Comparison of ENCODE assay signal across 16 mouse cellular contexts in the genomic region with DNA sequence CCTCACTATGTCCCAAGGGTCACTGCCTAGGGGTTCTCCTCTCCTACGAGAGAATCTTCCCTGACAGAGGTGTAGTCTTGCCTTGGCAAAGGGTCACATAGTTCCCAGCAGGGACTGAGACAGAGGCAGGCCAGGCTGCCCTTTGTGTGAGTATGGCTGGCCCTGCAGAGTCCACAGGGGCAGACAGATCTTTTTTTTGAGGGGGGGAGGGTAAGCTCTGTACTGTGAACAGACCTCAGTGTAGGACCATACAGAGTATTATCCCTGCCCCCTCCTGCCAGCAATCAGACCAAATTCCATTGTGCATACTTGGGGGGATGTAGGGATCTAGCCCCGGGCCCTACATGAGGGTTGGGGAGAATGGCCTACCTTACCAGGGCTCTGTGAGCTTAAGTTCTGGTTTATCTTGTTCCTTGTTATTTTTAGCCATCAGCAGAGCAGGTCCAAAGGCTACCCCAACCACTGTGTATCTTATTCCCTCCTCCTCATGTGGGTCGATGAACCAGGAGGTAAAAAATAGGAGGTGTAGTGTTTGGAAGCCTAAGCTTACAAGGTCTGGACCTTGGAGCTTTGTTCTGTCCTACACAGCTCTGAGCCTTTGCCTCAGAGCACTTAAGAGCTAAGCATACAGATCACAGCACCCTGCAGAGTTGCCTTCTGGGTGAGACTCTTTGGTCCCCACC. TPM values are rescaled to one million over a fixed set of nuclear protein-coding genes. Genes with fewer than 3 reads are reported as not detected.
A peak's percentile ranks its signal among the peaks of the same experiment; 100 is the strongest.
DNase-seq lines count a peak whose midpoint lies in the region; ATAC-seq and TF ChIP-seq lines count a peak whose summit lies in the region.
"Had no signal": no experiment of that assay in that cellular context is flagged by ENCODE, and none has a peak within 500 bp of the region (broad histone marks: within the 10 kb centered on the region; RNA-seq: fewer than 3 reads in every experiment).

No protein-coding gene starts in this region.

- peak overlapping the region; percentile 27 for H3K27ac ChIP-seq in heart, adult 2 months
- H3K27ac ChIP-seq in kidney, adult 2 months (ENCODE audit: insufficient read depth, low read depth, low read length): no peak overlapping the region
- H3K27ac ChIP-seq in liver, embryonic 13.5 days: peak overlapping the region; percentile 77
- H3K27ac ChIP-seq in left cerebral cortex, adult 2 months: no peak overlapping the region
- H3K27ac ChIP-seq: forebrain, embryonic 13.5 days; limb, embryonic 10.5 days; lung, embryonic 15.5 days; midbrain, embryonic 15.5 days had no signal

- H3K36me3 ChIP-seq in heart, adult 2 months (ENCODE audit: control insufficient read depth, insufficient read depth, low read length): no peaks in the 10 kb centered on the region
- no peaks in the 10 kb centered on the region for H3K36me3 ChIP-seq in kidney, adult 2 months (ENCODE audit: control insufficient read depth, insufficient read depth, low read length)
- H3K36me3 ChIP-seq in liver, embryonic 13.5 days: peaks cover 53% of the 10 kb centered on the region
- H3K36me3 ChIP-seq: midbrain, embryonic 15.5 days had no signal

- H3K27me3 ChIP-seq in heart, adult 2 months (ENCODE audit: control insufficient read depth, insufficient read depth, low read length): no peaks in the 10 kb centered on the region
- H3K27me3 ChIP-seq in kidney, adult 2 months (replicated peaks; ENCODE audit: control insufficient read depth, insufficient read depth, low read length): no peaks in the 10 kb centered on the region
- no peaks in the 10 kb centered on the region for H3K27me3 ChIP-seq in liver, embryonic 13.5 days
- H3K27me3 ChIP-seq: forebrain, embryonic 13.5 days; lung, embryonic 15.5 days; midbrain, embryonic 15.5 days had no signal

- H3K9me3 ChIP-seq in liver, embryonic 13.5 days (replicated peaks): no peaks in the 10 kb centered on the region
- H3K9me3 ChIP-seq: forebrain, embryonic 13.5 days; limb, embryonic 10.5 days; lung, embryonic 15.5 days; midbrain, embryonic 15.5 days had no signal

- H3K4me3 ChIP-seq in heart, adult 2 months: no peak overlapping the region
- no peak overlapping the region for H3K4me3 ChIP-seq in kidney, adult 2 months (ENCODE audit: insufficient read depth, low read depth, low read length)
- H3K4me3 ChIP-seq in liver, embryonic 13.5 days (replicated peaks): no peak overlapping the region
- no peak overlapping the region for H3K4me3 ChIP-seq in left cerebral cortex, adult 2 months
- H3K4me3 ChIP-seq: forebrain, embryonic 13.5 days; limb, embryonic 10.5 days; lung, embryonic 15.5 days; midbrain, embryonic 15.5 days had no signal

- H3K4me2 ChIP-seq in liver, embryonic 13.5 days: 0 out of 2 replicates have a peak overlapping the region, but pooled peaks have one; percentile 11
- H3K4me2 ChIP-seq: forebrain, embryonic 13.5 days; lung, embryonic 15.5 days; midbrain, embryonic 15.5 days had no signal

- WGBS in heart, adult 2 months: 55% methylated on average over 3 of the region's 3 CpGs
- 54% methylated on average over 3 of the region's 3 CpGs for WGBS in kidney, adult 2 months
- WGBS in liver, embryonic 13.5 days (ENCODE audit: insufficient replicate concordance): 72% methylated on average over 3 of the region's 3 CpGs

- ATAC-seq in liver, embryonic 13.5 days (ENCODE audit: low read depth): peak; percentile 66
- ATAC-seq: forebrain, embryonic 13.5 days; midbrain, embryonic 15.5 days had no signal

- H3K79me2 ChIP-seq in heart, adult 2 months (replicated peaks; ENCODE audit: control insufficient read depth, insufficient read depth, low read length): no peaks in the 10 kb centered on the region

- DNase-seq in heart, adult 2 months: no peak
- no peak for DNase-seq in heart, adult 18-20 months
- peak; percentile 19 for DNase-seq in kidney, adult 2 months
- DNase-seq in kidney, postnatal 10 days: no peak
- no peak for DNase-seq in liver, embryonic 13.5 days
- DNase-seq in yolk sac, embryonic 10.5 days (ENCODE audit: low spot score): peak; percentile 76
- DNase-seq in gastrocnemius, postnatal 14 days: no peak
- DNase-seq in left cerebral cortex, adult 2 months (ENCODE audit: extremely low spot score in 1 of 2, low spot score in 2 of 2): no peak
- DNase-seq: adrenal gland, postnatal 10 days; cerebellum, adult 2 months; right cerebral cortex, adult 18-20 months; spleen, adult 18-20 months had no signal

- TF ChIP-seq CTCF in heart, adult 2 months (IDR thresholded peaks at IDR 0.05): no peak
- TF ChIP-seq CTCF in kidney, adult 2 months (conservative IDR thresholded peaks at IDR 0.05; ENCODE audit: insufficient read depth, insufficient read length, low read depth, low read length): no peak
- TF ChIP-seq CTCF in left cerebral cortex, adult 2 months (IDR thresholded peaks at IDR 0.05): no peak

- H3K9ac ChIP-seq in heart, adult 2 months (ENCODE audit: low read depth, low read length): no peak overlapping the region
- H3K9ac ChIP-seq in liver, embryonic 13.5 days: no peak overlapping the region
- H3K9ac ChIP-seq: forebrain, embryonic 13.5 days; lung, embryonic 15.5 days; midbrain, embryonic 15.5 days had no signal

- TF ChIP-seq EP300 in heart, adult 2 months (IDR thresholded peaks at IDR 0.05; ENCODE audit: insufficient read depth, low read depth, low read length): no peak

- no peak for TF ChIP-seq POLR2A in heart, adult 2 months (IDR thresholded peaks at IDR 0.05; ENCODE audit: insufficient read depth, low read depth, low read length)
- no peak for TF ChIP-seq POLR2A in kidney, adult 2 months (IDR thresholded peaks at IDR 0.05; ENCODE audit: low read depth, low read length)

- intact Hi-C loops in heart, adult 2 months (cut with DNase I): no loop called here
- intact Hi-C loops in gastrocnemius, postnatal 14 days (cut with DNase I; ENCODE audit: low total_unique reads): no loop called here
- intact Hi-C loops in left cerebral cortex, adult 2 months (cut with DNase I): no loop called here

- H3K4me1 ChIP-seq in heart, adult 2 months (ENCODE audit: control insufficient read depth, insufficient read depth, low read length): peaks cover under 1% of the 10 kb centered on the region
- H3K4me1 ChIP-seq in kidney, adult 2 months (ENCODE audit: control insufficient read depth, insufficient read depth, low read length): no peaks in the 10 kb centered on the region; the same call in 1 of the 2 replicates
- H3K4me1 ChIP-seq in liver, embryonic 13.5 days (replicated peaks): peaks cover 59% of the 10 kb centered on the region
- H3K4me1 ChIP-seq: forebrain, embryonic 13.5 days; midbrain, embryonic 15.5 days had no signal

RNA-seq across cellular contexts. Expression of gene Furin, which starts 46.5 kb away (rescaled TPM):
- total RNA-seq in heart, adult 2 months (2021): 100 to 1,000 TPM; 108 to 129 TPM
- polyA plus RNA-seq in heart, adult 2 months (2012; rRNA removed): 64.9 and 79.4 TPM in 2 replicates
- total RNA-seq in heart, adult 18-20 months (2021): 100 to 1,000 TPM; 103 to 114 TPM
- polyA plus RNA-seq in kidney, adult 2 months (2012; rRNA removed): 145 and 172 TPM in 2 replicates
- 3.8 and 4.1 TPM in 2 replicates for polyA plus RNA-seq in liver, embryonic 13.5 days (2015; fragmentation: Nextera tagmentation; extraction: Ambion mirVana)
- 10 to 100 TPM; 49.4 to 51.9 TPM for total RNA-seq in gastrocnemius, postnatal 14 days (2021)
- total RNA-seq in left cerebral cortex, adult 2 months (2021): 10 to 100 TPM; 38.0 to 40.7 TPM

Comparison
In these comparisons a context has a peak if more than half of its experiments do, and no peak if none do; other contexts are left out.
1. DNase-seq: peak in kidney, adult 2 months (single experiment) and yolk sac, embryonic 10.5 days (single experiment); none in heart, adult 2 months (0 of 2), heart, adult 18-20 months (0 of 2), kidney, postnatal 10 days (single experiment), liver, embryonic 13.5 days (single experiment), gastrocnemius, postnatal 14 days (single experiment) and left cerebral cortex, adult 2 months (0 of 2).
2. H3K27ac ChIP-seq: peak in heart, adult 2 months (single experiment) and liver, embryonic 13.5 days (single experiment); none in kidney, adult 2 months (single experiment) and left cerebral cortex, adult 2 months (single experiment).